Mouse (Mus musculus) lung, postnatal 0 days (tissue): ENCODE measurements at regions not wholly inside any gene's neighbourhood (a gene's known extent, or its start where the extent isn't known, plus 50 kb on each side); places are given as distances from the start of the nearest gene placed in this dataset.

ENCODE experiments used
- CTCF ChIP-seq: IDR thresholded peaks from 2 replicates; pipeline ENCODE4 v1.5.1; 2016; ENCODE audit warnings: antibody characterized with exemption, mild to moderate bottlenecking
- EP300 ChIP-seq: IDR thresholded peaks from 2 replicates; pipeline ENCODE4 v1.6.1; 2016; ENCODE audit warnings: antibody characterized with exemption, mild to moderate bottlenecking, control low read depth

GRCm38 (mm10) chr2:161418062-161418461, 309.2 kb upstream of the Chd6 start:
- TF ChIP-seq CTCF (no peak), EP300 (no peak)
